Comparison of ENCODE assay signal across 8 mouse cellular contexts in genomic region chr10:121509751-121510643, GRCm38 (mm10). TPM values are rescaled to one million over a fixed set of nuclear protein-coding genes. Genes with fewer than 3 reads are reported as not detected.
DNase-seq lines count a peak whose midpoint lies in the region; ATAC-seq and TF ChIP-seq lines count a peak whose summit lies in the region.

No protein-coding gene starts in this region.

- H3K27ac ChIP-seq in hindbrain, embryonic 10.5 days = peak overlapping the region; percentile 74
- no peak overlapping the region for H3K27ac ChIP-seq in limb, embryonic 14.5 days (replicated peaks; ENCODE audit: low read depth, low read length)
- H3K27ac ChIP-seq in neural tube, embryonic 12.5 days = no peak overlapping the region
- H3K27ac ChIP-seq in thymus, adult 2 months (ENCODE audit: control insufficient read depth, insufficient read depth, low read length) = no peak overlapping the region

- TF ChIP-seq CTCF in lung, adult 2 months (IDR thresholded peaks at IDR 0.05; ENCODE audit: insufficient read depth, low read length) = no peak
- no peak for TF ChIP-seq CTCF in thymus, adult 2 months (IDR thresholded peaks at IDR 0.05; ENCODE audit: borderline replicate concordance, control insufficient read depth, extremely low read depth, insufficient read depth, low read length, poor library complexity)

- TF ChIP-seq POLR2A in lung, adult 2 months (IDR thresholded peaks at IDR 0.05; ENCODE audit: borderline replicate concordance, extremely low read depth, low read depth, low read length) = 0 out of 2 replicates have a peak, but pooled peaks have one; percentile 5
- TF ChIP-seq POLR2A in limb, embryonic 14.5 days (IDR thresholded peaks at IDR 0.05; ENCODE audit: borderline replicate concordance, extremely low read depth, insufficient read depth, insufficient read length) = no peak
- no peak for TF ChIP-seq POLR2A in thymus, adult 2 months (IDR thresholded peaks at IDR 0.05; ENCODE audit: control insufficient read depth, extremely low read depth, insufficient read depth, low read length, poor library complexity)

- intact Hi-C loops in gastrocnemius, postnatal 36 days (cut with DNase I) = no loop called here

- no peak overlapping the region; the same call in 1 of the 2 replicates for H3K4me2 ChIP-seq in limb, embryonic 14.5 days (replicated peaks; ENCODE audit: low read depth, low read length, severe bottlenecking)
- peak overlapping the region; percentile 14 for H3K4me2 ChIP-seq in neural tube, embryonic 12.5 days (replicated peaks)

- H3K9ac ChIP-seq in limb, embryonic 14.5 days (ENCODE audit: low read depth, low read length, severe bottlenecking) = no peak overlapping the region
- H3K9ac ChIP-seq in neural tube, embryonic 12.5 days = peak overlapping the region; percentile 21; the same call in 1 of the 2 replicates

- no peaks in the 10 kb centered on the region for H3K36me3 ChIP-seq in hindbrain, embryonic 10.5 days
- H3K36me3 ChIP-seq in limb, embryonic 14.5 days (ENCODE audit: control insufficient read depth, insufficient read depth, low read length) = no peaks in the 10 kb centered on the region
- no peaks in the 10 kb centered on the region for H3K36me3 ChIP-seq in neural tube, embryonic 12.5 days
- no peaks in the 10 kb centered on the region for H3K36me3 ChIP-seq in thymus, adult 2 months (ENCODE audit: control insufficient read depth, insufficient read depth, low read length)

- H3K27me3 ChIP-seq in hindbrain, embryonic 10.5 days (ENCODE audit: insufficient read depth, poor library complexity, severe bottlenecking) = no peaks in the 10 kb centered on the region
- H3K27me3 ChIP-seq in limb, embryonic 14.5 days (ENCODE audit: control insufficient read depth, insufficient read depth, low read length) = no peaks in the 10 kb centered on the region
- H3K27me3 ChIP-seq in neural tube, embryonic 12.5 days (replicated peaks) = no peaks in the 10 kb centered on the region
- no peaks in the 10 kb centered on the region for H3K27me3 ChIP-seq in thymus, adult 2 months (ENCODE audit: control insufficient read depth, insufficient read depth, low read length)

- ATAC-seq in limb, embryonic 14.5 days (ENCODE audit: low FRiP score, low read depth) = peak; percentile 70
- peak; percentile 68 for ATAC-seq in neural tube, embryonic 12.5 days (ENCODE audit: low FRiP score, low read depth)

- H3K4me1 ChIP-seq in lung, adult 2 months (ENCODE audit: control insufficient read depth, insufficient read depth, low read length) = peaks cover 8% of the 10 kb centered on the region; the same call in 1 of the 2 replicates
- peaks cover 48% of the 10 kb centered on the region for H3K4me1 ChIP-seq in hindbrain, embryonic 10.5 days (replicated peaks)
- peaks cover 21% of the 10 kb centered on the region for H3K4me1 ChIP-seq in limb, embryonic 14.5 days (ENCODE audit: control insufficient read depth, insufficient read depth, low read length)
- H3K4me1 ChIP-seq in neural tube, embryonic 12.5 days = peaks cover 33% of the 10 kb centered on the region
- peaks cover 24% of the 10 kb centered on the region for H3K4me1 ChIP-seq in thymus, adult 2 months (replicated peaks; ENCODE audit: control insufficient read depth, insufficient read depth, low read length)

- no peak overlapping the region for H3K4me3 ChIP-seq in lung, adult 2 months (replicated peaks; ENCODE audit: extremely low read depth, low read depth, low read length)
- H3K4me3 ChIP-seq in hindbrain, embryonic 10.5 days = peak overlapping the region; percentile 20; the same call in 1 of the 2 replicates
- H3K4me3 ChIP-seq in limb, embryonic 14.5 days (replicated peaks; ENCODE audit: low read length) = no peak overlapping the region
- H3K4me3 ChIP-seq in neural tube, embryonic 12.5 days = no peak overlapping the region
- H3K4me3 ChIP-seq in thymus, adult 2 months (ENCODE audit: control insufficient read depth, insufficient read depth, low read length) = no peak overlapping the region

- peak; percentile 52 for DNase-seq in lung, adult 2 months
- no peak for DNase-seq in lung, postnatal 14 days
- DNase-seq in hindbrain, embryonic 10.5 days (ENCODE audit: low spot score) = peak; percentile 84
- DNase-seq in limb, embryonic 14.5 days (ENCODE audit: low spot score) = peak; percentile 70
- DNase-seq in thymus, adult 2 months = no peak
- DNase-seq in gastrocnemius, postnatal 36 days = no peak
- no peak for DNase-seq in c-Kit-positive CD71-positive TER-119-positive erythroid progenitor cells, embryonic 14.5 days (ENCODE audit: low spot score)

- WGBS in lung, adult 2 months = 40% methylated on average over 24 of the region's 24 CpGs
- 26% methylated on average over 24 of the region's 24 CpGs for WGBS in hindbrain, embryonic 10.5 days
- WGBS in limb, embryonic 14.5 days = 21% methylated on average over 24 of the region's 24 CpGs
- 26% methylated on average over 24 of the region's 24 CpGs for WGBS in neural tube, embryonic 12.5 days
- 90% methylated on average over 24 of the region's 24 CpGs for WGBS in thymus, adult 2 months

- no peaks in the 10 kb centered on the region for H3K9me3 ChIP-seq in hindbrain, embryonic 10.5 days
- no peaks in the 10 kb centered on the region for H3K9me3 ChIP-seq in limb, embryonic 14.5 days (ENCODE audit: control insufficient read depth, low read length)
- no peaks in the 10 kb centered on the region for H3K9me3 ChIP-seq in neural tube, embryonic 12.5 days

RNA-seq across cellular contexts. Expression of gene Rassf3, which starts 33.9 kb away (rescaled TPM):
- polyA plus RNA-seq in lung, adult 2 months (2012; rRNA removed) = 66.7 and 97.0 TPM in 2 replicates
- 8.0 and 11.4 TPM in 2 replicates for polyA plus RNA-seq in hindbrain, embryonic 10.5 days (2016; fragmentation: Nextera tagmentation; extraction: Ambion mirVana)
- 22.3 and 23.2 TPM in 2 replicates for polyA plus RNA-seq in limb, embryonic 14.5 days (2012; rRNA removed)
- 19.4 and 20.7 TPM in 2 replicates for polyA plus RNA-seq in limb, embryonic 14.5 days (2014; fragmentation: Nextera tagmentation; extraction: Ambion mirVana)
- 11.4 and 13.5 TPM in 2 replicates for polyA plus RNA-seq in neural tube, embryonic 12.5 days (2016; fragmentation: Nextera tagmentation; extraction: Ambion mirVana)
- 12.9 and 15.5 TPM in 2 replicates for polyA plus RNA-seq in thymus, adult 2 months (2012; rRNA removed)
- total RNA-seq in gastrocnemius, postnatal 36 days (2021) = 10 to 100 TPM; 38.5 to 41.2 TPM

Comparison
In these comparisons a context has a peak if more than half of its experiments do, and no peak if none do; other contexts are left out.
1. DNase-seq: peak in lung, adult 2 months (single experiment), hindbrain, embryonic 10.5 days (single experiment) and limb, embryonic 14.5 days (single experiment); none in lung, postnatal 14 days (single experiment), thymus, adult 2 months (single experiment), gastrocnemius, postnatal 36 days (0 of 2) and c-Kit-positive CD71-positive TER-119-positive erythroid progenitor cells, embryonic 14.5 days (single experiment).